Mouse (Mus musculus) lung, adult 2 months (tissue): Measurements from ENCODE around the gene Ms4a4b.
"Not testable (repeated sequence)": the region's sequence is repeated elsewhere in the genome, so short reads cannot be mapped to it uniquely, and the experiment has no call there.

Source experiments
- CTCF ChIP-seq: fragments of 200-500 bp; IDR thresholded peaks from 2 replicates; pipeline ENCODE4 v1.5.1; 2011; ENCODE audit warnings: mild to moderate bottlenecking, low read length, control low read depth; ENCODE audit not compliant: insufficient read depth
- POLR2A ChIP-seq: fragments of 200-500 bp; IDR thresholded peaks from 2 replicates; pipeline ENCODE4 v1.6.1; 2011; ENCODE audit warnings: low read depth, mild to moderate bottlenecking, control low read depth, low read length, borderline replicate concordance; ENCODE audit errors: extremely low read depth

- not testable (repeated sequence) for TF ChIP-seq POLR2A, CTCF
Observed at GRCm38 (mm10) chr19:11497300-11497699, 53.9 kb downstream of the Ms4a4b start.
